Mouse (Mus musculus) neural tube, embryonic 13.5 days (tissue): ENCODE measurements around the gene Cd59a. TPM values are rescaled to one million over a fixed set of nuclear protein-coding genes. Genes with fewer than 3 reads are reported as not detected.
"Not testable (repeated sequence)": the region's sequence is repeated elsewhere in the genome, so short reads cannot be mapped to it uniquely, and the experiment has no call there.

ENCODE experiments used
- ATAC-seq: fragments of 200-750 bp; cut with Nextera tagmentation; 2 replicates; pipeline ENCODE4 v1.8.0; 2017; ENCODE audit warnings: low read depth, mild to moderate bottlenecking, moderate TSS enrichment, moderate library complexity
- H3K27ac ChIP-seq: fragments of 300-500 bp; sonication (generic); replicated peaks from 2 replicates; pipeline ENCODE4 v1.5.1; 2015; ENCODE audit warnings: moderate library complexity, mild to moderate bottlenecking, inconsistent platforms
- H3K27me3 ChIP-seq: fragments of 300-500 bp; sonication (generic); 2 replicates; pipeline ENCODE4 v1.6.1; 2015; ENCODE audit warnings: mild to moderate bottlenecking, inconsistent platforms
- H3K36me3 ChIP-seq: fragments of 300-500 bp; sonication (generic); 2 replicates; pipeline ENCODE4 v1.6.1; 2015; ENCODE audit warnings: mild to moderate bottlenecking, inconsistent platforms
- H3K4me1 ChIP-seq: fragments of 300-500 bp; sonication (generic); replicated peaks from 2 replicates; pipeline ENCODE4 v1.6.1; 2015; ENCODE audit warnings: inconsistent platforms
- H3K4me2 ChIP-seq: fragments of 300-500 bp; sonication (generic); 2 replicates; pipeline ENCODE4 v1.6.1; 2015; ENCODE audit warnings: inconsistent platforms, mild to moderate bottlenecking, moderate library complexity
- H3K4me3 ChIP-seq: fragments of 300-500 bp; sonication (generic); 2 replicates; pipeline ENCODE4 v1.5.1; 2015; ENCODE audit warnings: mild to moderate bottlenecking, inconsistent platforms
- H3K9ac ChIP-seq: fragments of 300-500 bp; sonication (generic); 2 replicates; pipeline ENCODE4 v1.6.1; 2015; ENCODE audit warnings: moderate library complexity, mild to moderate bottlenecking, inconsistent platforms
- H3K9me3 ChIP-seq: fragments of 300-500 bp; sonication (generic); 2 replicates; pipeline ENCODE4 v1.6.1; 2016; ENCODE audit warnings: inconsistent platforms
- WGBS: fragments of 180-500 bp; shearing (Covaris S2); methylation state at CpG from one replicate; pipeline ENCODE4 v1.1.7; 2015; 5-methylcytosine and 5-hydroxymethylcytosine counted together
- polyA plus RNA-seq: library from polyadenylated mRNA; unstranded; fragments of >200 nt; fragmentation: Nextera tagmentation; extraction: Ambion mirVana; gene quantifications from 2 replicates; pipeline ENCODE4 v1.2.1, GENCODE M21; 2015

The Cd59a gene
- polyA plus RNA-seq, 1 experiment from 2014 or later = 25.4 TPM

GRCm38 (mm10) chr2:104082474-104082873, 13.1 kb upstream of the Cd59a start:
- Histone ChIP-seq H3K27me3 (no peaks in the 10 kb centered on the region), H3K4me3 (no peak overlapping the region), H3K4me2 (no peak overlapping the region), H3K9ac (no peak overlapping the region), H3K9me3 (no peaks in the 10 kb centered on the region), H3K27ac (no peak overlapping the region), H3K4me1 (no peaks in the 10 kb centered on the region), H3K36me3 (no peaks in the 10 kb centered on the region)
- no peak for ATAC-seq

DNA sequence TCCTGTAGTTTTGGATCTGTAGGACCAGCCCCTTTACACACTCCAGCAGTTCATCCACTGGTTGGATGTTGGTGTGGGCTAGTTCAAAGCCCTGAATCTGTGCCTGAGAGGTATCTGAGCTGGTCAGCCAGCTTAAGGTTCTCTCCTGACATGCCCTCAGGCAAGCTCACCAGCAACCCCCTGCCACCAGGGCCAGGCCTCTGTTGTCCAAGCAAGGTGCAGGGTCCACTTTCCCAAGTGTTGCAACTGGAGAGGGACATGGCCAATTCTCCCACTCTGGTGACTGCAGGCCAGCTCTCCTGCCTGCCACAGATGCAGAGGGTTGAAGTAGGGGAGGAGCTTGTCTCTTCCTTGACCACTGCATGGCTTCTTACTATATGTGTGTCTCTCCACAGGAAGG, 11.6 kb upstream of the Cd59a start:
- ATAC-seq, H3K36me3 ChIP-seq, H3K4me1 ChIP-seq, H3K4me3 ChIP-seq, H3K27ac ChIP-seq, H3K4me2 ChIP-seq, H3K9me3 ChIP-seq, H3K9ac ChIP-seq, H3K27me3 ChIP-seq: not testable (repeated sequence)

GRCm38 (mm10) chr2:104087562-104087961, 8.0 kb upstream of the Cd59a start:
- not testable (repeated sequence) for H3K4me3 ChIP-seq, H3K9ac ChIP-seq, H3K27me3 ChIP-seq, H3K4me2 ChIP-seq, ATAC-seq, H3K9me3 ChIP-seq, H3K27ac ChIP-seq, H3K36me3 ChIP-seq, H3K4me1 ChIP-seq
- 100% methylated on average over 1 of the region's 1 CpGs for WGBS

- no peaks in the 10 kb centered on the region for H3K36me3 ChIP-seq
- no peak overlapping the region for H3K4me3 ChIP-seq
- 72% methylated on average over 2 of the region's 2 CpGs for WGBS
- H3K4me2 ChIP-seq = no peak overlapping the region
- no peaks in the 10 kb centered on the region for H3K27me3 ChIP-seq
- no peaks in the 10 kb centered on the region for H3K9me3 ChIP-seq
- no peak overlapping the region for H3K27ac ChIP-seq
- H3K9ac ChIP-seq = no peak overlapping the region
- H3K4me1 ChIP-seq = peaks cover 10% of the 10 kb centered on the region
- ATAC-seq = no peak
Observed at GRCm38 (mm10) chr2:104093305-104093704, 2.3 kb upstream of the Cd59a start.

- H3K36me3 ChIP-seq = no peaks in the 10 kb centered on the region
- H3K27me3 ChIP-seq = no peaks in the 10 kb centered on the region
- 37% methylated on average over 10 of the region's 10 CpGs for WGBS
- peak overlapping the region; percentile 63 for H3K4me2 ChIP-seq
- H3K4me3 ChIP-seq = peak overlapping the region; percentile 43
- no peak for ATAC-seq
- no peaks in the 10 kb centered on the region for H3K9me3 ChIP-seq
- peaks cover 10% of the 10 kb centered on the region for H3K4me1 ChIP-seq
- H3K9ac ChIP-seq = peak overlapping the region; percentile 67
- peak overlapping the region; percentile 67 for H3K27ac ChIP-seq
Observed at GRCm38 (mm10) chr2:104096256-104096655, 655 bp downstream of the Cd59a start.

GRCm38 (mm10) chr2:104096796-104097195, 1.2 kb downstream of the Cd59a start:
- not testable (repeated sequence) for H3K4me3 ChIP-seq, H3K9me3 ChIP-seq, H3K36me3 ChIP-seq, ATAC-seq, H3K27me3 ChIP-seq, H3K27ac ChIP-seq, H3K9ac ChIP-seq
- 78% methylated on average over 1 of the region's 1 CpGs for WGBS
- peaks cover 10% of the 10 kb centered on the region for H3K4me1 ChIP-seq
- H3K4me2 ChIP-seq = peak overlapping the region; percentile 63; the same call in 1 of the 2 replicates

- H3K4me3 ChIP-seq, H3K27ac ChIP-seq, H3K27me3 ChIP-seq, H3K36me3 ChIP-seq, ATAC-seq, H3K9ac ChIP-seq, H3K4me2 ChIP-seq, H3K9me3 ChIP-seq: not testable (repeated sequence)
- 96% methylated on average over 4 of the region's 4 CpGs for WGBS
- peaks cover 10% of the 10 kb centered on the region for H3K4me1 ChIP-seq
Observed at GRCm38 (mm10) chr2:104097396-104097795, 1.8 kb downstream of the Cd59a start.

GRCm38 (mm10) chr2:104098529-104099230, 3.1 kb downstream of the Cd59a start:
- H3K9ac ChIP-seq = no peak overlapping the region
- no peak overlapping the region for H3K27ac ChIP-seq
- ATAC-seq = no peak
- no peak overlapping the region for H3K4me2 ChIP-seq
- no peaks in the 10 kb centered on the region for H3K27me3 ChIP-seq
- 31% methylated on average over 3 of the region's 3 CpGs for WGBS
- no peaks in the 10 kb centered on the region for H3K36me3 ChIP-seq
- H3K9me3 ChIP-seq = no peaks in the 10 kb centered on the region
- H3K4me3 ChIP-seq = no peak overlapping the region
- peaks cover 10% of the 10 kb centered on the region for H3K4me1 ChIP-seq

- ATAC-seq = no peak
- 96% methylated on average over 2 of the region's 2 CpGs for WGBS
Observed at GRCm38 (mm10) chr2:104099231-104099585, 3.6 kb downstream of the Cd59a start.

DNA sequence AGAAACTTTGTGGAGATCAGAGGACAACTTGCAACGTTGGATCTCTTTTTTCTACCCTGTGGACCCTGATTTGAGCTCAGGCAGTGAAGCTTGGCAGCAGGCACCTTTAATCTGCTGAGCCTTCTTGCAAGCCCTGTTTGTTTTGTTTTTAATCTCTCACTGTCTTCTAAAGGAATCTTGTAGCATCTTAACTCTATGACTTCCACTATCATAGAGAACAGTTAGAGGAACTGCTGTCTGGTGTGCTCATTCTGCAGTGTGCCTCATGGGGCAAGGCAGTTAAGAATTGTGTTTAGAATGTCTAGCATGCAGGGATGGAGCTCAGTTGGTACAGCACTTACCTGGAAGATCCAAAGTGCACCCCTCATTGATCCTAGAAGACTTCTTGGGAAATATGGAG, 4.3 kb downstream of the Cd59a start:
- Histone ChIP-seq H3K9me3 (no peaks in the 10 kb centered on the region), H3K36me3 (no peaks in the 10 kb centered on the region), H3K27ac (no peak overlapping the region), H3K4me2 (no peak overlapping the region), H3K27me3 (no peaks in the 10 kb centered on the region), H3K4me1 (peaks cover 10% of the 10 kb centered on the region), H3K9ac (no peak overlapping the region), H3K4me3 (no peak overlapping the region)
- ATAC-seq = no peak
- 65% methylated on average over 1 of the region's 1 CpGs for WGBS

More at GRCm38 (mm10) chr2:104099231-104099585, 3.6 kb downstream of the Cd59a start:
- no peak overlapping the region for H3K4me3 ChIP-seq
- H3K36me3 ChIP-seq = no peaks in the 10 kb centered on the region
- no peak overlapping the region for H3K9ac ChIP-seq
- H3K9me3 ChIP-seq = no peaks in the 10 kb centered on the region
- H3K27me3 ChIP-seq = no peaks in the 10 kb centered on the region
- H3K4me1 ChIP-seq = peaks cover 10% of the 10 kb centered on the region
- H3K27ac ChIP-seq = no peak overlapping the region
- H3K4me2 ChIP-seq = no peak overlapping the region

- ATAC-seq = no peak
- no peak overlapping the region for H3K4me2 ChIP-seq
- no peak overlapping the region for H3K9ac ChIP-seq
- H3K4me1 ChIP-seq = no peaks in the 10 kb centered on the region
- no peak overlapping the region for H3K27ac ChIP-seq
- H3K36me3 ChIP-seq = no peaks in the 10 kb centered on the region
- H3K9me3 ChIP-seq = no peaks in the 10 kb centered on the region
- H3K27me3 ChIP-seq = no peaks in the 10 kb centered on the region
- no peak overlapping the region for H3K4me3 ChIP-seq
- 87% methylated on average over 6 of the region's 6 CpGs for WGBS
Observed at GRCm38 (mm10) chr2:104104800-104105199, 9.2 kb downstream of the Cd59a start.

- 93% methylated on average over 2 of the region's 2 CpGs for WGBS
- not testable (repeated sequence) for ATAC-seq, H3K9me3 ChIP-seq
Observed at GRCm38 (mm10) chr2:104109021-104109420, 13.4 kb downstream of the Cd59a start.

GRCm38 (mm10) chr2:104109528-104109927, 13.9 kb downstream of the Cd59a start:
- no peak for ATAC-seq
- Histone ChIP-seq H3K27ac (no peak overlapping the region), H3K4me1 (no peaks in the 10 kb centered on the region), H3K9ac (no peak overlapping the region), H3K36me3 (no peaks in the 10 kb centered on the region), H3K4me3 (no peak overlapping the region), H3K9me3 (no peaks in the 10 kb centered on the region), H3K4me2 (no peak overlapping the region), H3K27me3 (no peaks in the 10 kb centered on the region)
- 81% methylated on average over 2 of the region's 2 CpGs for WGBS

More at GRCm38 (mm10) chr2:104109021-104109420, 13.4 kb downstream of the Cd59a start:
- not testable (repeated sequence) for H3K4me2 ChIP-seq, H3K4me3 ChIP-seq, H3K9ac ChIP-seq, H3K36me3 ChIP-seq, H3K4me1 ChIP-seq, H3K27ac ChIP-seq, H3K27me3 ChIP-seq
